Mouse (Mus musculus) heart, adult 2 months (tissue): ENCODE data around the gene Capn9.

Experiments
- CTCF ChIP-seq: fragments of 200-600 bp; IDR thresholded peaks from 2 replicates; pipeline ENCODE4 v1.8.1; 2022; ENCODE audit warnings: antibody characterized with exemption, mild to moderate bottlenecking, moderate library complexity
- EP300 ChIP-seq: fragments of 200-500 bp; IDR thresholded peaks from 2 replicates; pipeline ENCODE4 v1.6.1; 2011; ENCODE audit warnings: low read depth, low read length, control low read depth; ENCODE audit not compliant: insufficient read depth
- POLR2A ChIP-seq: fragments of 200-500 bp; IDR thresholded peaks from 2 replicates; pipeline ENCODE4 v1.6.1; 2011; ENCODE audit warnings: mild to moderate bottlenecking, low read depth, low read length, control low read depth; ENCODE audit not compliant: insufficient read depth

DNA sequence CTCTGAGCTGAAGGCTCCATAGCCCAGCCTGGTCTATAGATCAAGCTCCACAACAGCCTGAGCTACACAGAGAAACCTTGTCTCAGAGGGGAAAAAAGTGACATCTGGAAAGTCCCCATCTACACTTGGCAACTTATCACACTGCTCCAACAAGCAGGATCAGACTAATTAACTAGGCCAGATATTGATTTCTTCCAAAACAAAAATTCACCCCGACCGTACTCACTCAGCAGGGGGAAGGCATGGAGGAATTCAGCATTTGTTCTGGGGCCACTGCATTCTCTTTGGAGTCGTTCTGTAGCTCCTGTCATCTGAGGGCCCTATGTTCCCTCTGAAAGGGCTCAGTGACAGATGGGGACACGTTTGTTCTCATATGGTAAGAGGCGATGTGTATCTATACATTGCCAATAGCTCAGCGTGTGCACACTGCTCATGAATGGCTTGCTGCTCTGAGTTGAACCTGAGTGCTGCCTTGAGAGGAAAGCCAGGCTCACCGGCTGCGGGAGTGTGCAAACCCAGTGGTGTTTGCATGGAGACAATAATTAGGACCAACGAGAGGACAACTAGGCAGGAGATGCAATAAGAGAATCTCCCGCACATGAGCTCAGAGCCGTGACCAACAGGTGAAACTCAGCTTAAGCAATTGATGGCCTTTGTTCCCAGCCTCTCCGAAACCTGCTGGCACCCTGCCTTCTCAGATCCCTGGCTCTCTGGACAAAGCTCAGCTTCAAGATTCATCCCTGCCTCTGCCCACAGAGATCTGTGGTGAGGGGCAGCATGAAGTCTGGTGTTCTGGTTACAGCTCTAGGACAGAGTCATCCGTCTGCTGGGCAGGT lies 58.7 kb downstream of the Capn9 start:
- no peak for TF ChIP-seq CTCF
- no peak for TF ChIP-seq EP300
- no peak for TF ChIP-seq POLR2A
